Mouse (Mus musculus): ENCODE measurements at regions not wholly inside any gene's neighbourhood (a gene's known extent, or its start where the extent isn't known, plus 50 kb on each side); places are given as distances from the start of the nearest gene placed in this dataset.

DNA sequence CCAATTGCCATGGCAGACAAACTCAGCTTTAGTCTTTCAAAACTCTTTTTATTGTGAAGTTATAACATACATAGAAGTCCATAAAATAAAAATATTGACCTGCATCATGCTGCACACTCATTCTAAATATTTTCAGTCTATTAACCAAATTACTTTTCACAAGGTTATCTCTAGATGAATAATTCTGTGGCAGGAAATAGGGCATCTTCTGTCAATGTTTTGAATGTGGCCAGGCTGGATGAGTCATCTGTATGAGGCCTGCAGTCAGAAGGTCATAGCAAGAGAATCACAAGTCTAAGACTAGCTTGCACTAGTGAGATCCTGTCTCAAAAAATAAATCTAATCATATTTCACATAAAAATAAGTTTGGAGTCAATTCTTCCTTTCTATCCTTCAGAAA lies 108.4 kb upstream of the Ell2 start:
- POLR2A ChIA-PET: no interaction called here
- CTCF ChIA-PET: no interaction called here

DNA sequence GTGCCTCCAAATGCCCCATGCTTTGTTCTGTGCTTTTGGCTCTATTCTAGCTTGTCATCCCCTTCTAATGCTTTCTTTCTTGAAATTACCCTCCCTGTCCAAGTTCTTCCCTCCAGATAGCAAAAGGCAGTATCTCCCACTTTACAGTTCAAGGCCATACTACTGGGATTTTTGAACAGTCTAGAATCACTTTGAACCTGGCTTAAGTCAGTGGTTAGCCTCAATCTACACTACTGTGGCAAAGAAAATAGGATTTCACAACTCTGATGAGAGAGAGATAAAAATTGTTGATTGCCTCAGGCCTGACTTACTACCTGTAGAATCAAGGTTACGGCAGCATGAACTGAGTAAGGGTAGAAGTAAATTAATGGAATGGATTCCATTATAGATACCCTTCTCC lies 107.9 kb upstream of the Ell2 start:
- CTCF ChIA-PET: no interaction called here
- POLR2A ChIA-PET: no interaction called here

DNA sequence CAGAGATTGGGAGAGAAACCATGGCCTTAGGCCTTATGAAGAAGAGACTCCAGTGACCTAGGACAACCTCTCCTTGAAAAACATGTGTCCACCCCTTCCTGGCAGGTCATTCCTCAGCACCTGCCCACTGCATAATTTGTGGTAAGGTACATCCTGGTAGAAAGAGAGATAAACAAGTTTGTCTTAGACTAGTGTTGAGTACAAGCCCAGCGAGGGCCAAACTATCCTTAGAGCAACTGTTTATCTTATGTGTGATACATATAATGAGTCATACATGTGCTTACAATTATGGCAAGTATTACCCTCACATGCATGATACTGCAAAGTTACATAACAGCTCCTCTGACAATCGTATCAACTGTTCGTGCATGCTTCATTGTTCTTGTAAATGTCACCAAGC lies 83.3 kb upstream of the Ell2 start:
- CTCF ChIA-PET: no interaction called here
- POLR2A ChIA-PET: no interaction called here

DNA sequence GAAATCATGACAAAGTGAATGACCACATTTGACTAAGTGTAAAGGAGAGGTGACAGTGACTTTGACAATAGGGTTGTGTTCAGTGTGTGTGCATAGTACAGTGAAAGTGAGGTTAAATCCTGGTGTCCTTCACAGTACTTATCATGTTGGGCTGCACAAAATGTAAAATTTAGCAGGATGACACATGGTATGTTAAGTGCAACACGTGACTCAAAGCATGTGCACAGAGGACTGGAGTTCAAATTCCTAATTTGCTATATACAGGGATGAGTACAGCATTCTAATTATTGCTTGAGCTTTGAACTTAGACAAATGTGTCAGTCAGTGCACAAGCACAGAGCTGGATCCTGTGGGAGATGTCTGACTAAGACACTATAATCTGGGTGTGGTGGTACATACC lies 79.2 kb upstream of the Ell2 start:
- POLR2A ChIA-PET: no interaction called here
- CTCF ChIA-PET: no interaction called here

DNA sequence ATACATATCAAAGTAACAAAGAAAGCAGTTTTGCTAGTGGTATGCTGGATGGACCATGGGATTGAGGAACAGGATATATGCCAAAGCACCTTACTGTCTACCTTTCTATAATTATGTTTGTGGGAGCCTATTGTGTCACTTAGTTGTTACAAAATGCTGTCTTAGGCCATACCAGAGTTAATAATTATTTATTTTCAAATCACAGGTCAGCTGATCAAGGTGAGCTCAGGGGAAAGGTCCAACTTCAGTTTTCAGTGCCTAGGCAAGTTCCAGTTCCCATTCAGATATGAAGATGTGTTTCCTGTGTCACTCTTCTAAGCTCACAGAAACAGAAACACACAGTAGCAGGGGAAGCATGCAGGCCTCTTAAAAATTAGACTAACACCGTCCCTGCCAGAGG lies 75.5 kb upstream of the Ell2 start:
- POLR2A ChIA-PET: no interaction called here
- CTCF ChIA-PET: no interaction called here

DNA sequence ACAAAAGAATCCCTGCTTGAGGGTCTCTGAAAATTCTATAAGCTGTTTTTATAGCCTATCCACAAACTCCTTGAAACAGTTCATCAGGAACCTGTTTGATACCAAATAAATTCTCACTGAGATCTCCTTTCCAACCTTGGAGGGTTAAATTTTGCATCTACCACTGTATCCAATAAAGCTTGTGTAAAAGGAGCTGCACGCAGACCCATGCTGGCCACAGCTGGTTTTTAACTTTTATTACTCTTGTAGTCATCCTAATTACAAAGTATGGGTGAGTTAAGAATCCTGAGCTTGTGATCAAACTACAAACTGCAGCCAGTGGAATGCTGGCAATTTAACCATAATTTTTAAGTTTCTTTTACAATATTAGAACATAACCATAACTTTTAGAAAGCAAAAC lies 59.0 kb upstream of the Ell2 start:
- POLR2A ChIA-PET: no interaction called here
- CTCF ChIA-PET: no interaction called here

DNA sequence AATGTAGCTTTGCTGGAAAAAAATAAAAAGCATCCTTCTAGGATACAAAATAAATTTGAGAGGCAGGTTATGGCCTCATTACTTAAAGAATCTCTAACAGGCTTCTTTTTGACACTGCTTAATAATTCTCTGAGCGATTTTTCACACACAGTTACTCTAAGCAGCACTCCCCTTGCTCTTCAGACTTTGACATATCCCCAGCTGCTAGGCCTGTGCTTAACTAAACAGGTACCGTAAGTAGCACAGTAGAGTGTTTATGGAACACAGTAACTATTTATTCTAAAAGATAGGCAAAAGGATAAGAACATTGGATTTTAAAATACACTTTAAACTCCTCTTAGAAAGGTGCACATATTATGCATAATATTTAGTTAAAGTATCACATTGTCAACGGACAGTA lies 54.6 kb upstream of the Ell2 start:
- ChIA-PET CTCF (no interaction called here), POLR2A (no interaction called here)

DNA sequence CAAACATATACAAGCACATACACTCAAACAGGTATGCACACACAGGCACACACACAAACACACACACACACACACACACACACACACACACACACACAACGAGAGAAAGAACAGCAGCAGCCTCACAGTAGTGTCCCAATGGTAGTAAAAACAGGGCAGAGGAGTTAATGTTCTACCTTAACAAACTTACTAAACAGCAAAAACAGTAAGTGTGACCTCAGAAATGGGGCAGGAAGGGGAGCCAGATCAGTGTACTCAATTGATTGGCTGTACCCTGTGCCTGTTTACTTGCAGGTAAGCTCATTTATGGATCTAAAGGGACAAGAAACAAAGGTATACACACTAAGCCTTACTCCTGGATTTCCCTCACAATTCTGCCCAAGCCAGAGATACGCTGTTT lies 53.6 kb upstream of the Ell2 start:
- ChIA-PET CTCF (no interaction called here), POLR2A (interaction anchor here in 1 of 4 experiments (0.6 to 0.7 kb wide), 2 partner anchors 251 to 416 kb away, joined by 3 read pairs; no protein-coding TSS in a partner anchor)
